Mouse (Mus musculus): ENCODE data around the gene Lyst. TPM values are rescaled to one million over a fixed set of nuclear protein-coding genes. Genes with fewer than 3 reads are reported as not detected.
"Not testable (repeated sequence)": the region's sequence is repeated elsewhere in the genome, so short reads cannot be mapped to it uniquely, and the experiment has no call there.

Gene Lyst
- 5.2 and 7.6 TPM in 2 replicates for polyA plus RNA-seq (2015; fragmentation: Nextera tagmentation; extraction: Ambion mirVana)

GRCm38 (mm10) chr13:13590048-13591011, at the start of gene Lyst:
Gene Lyst, plus strand, starts transcription at chr13:13590397.
- Histone ChIP-seq H3K36me3 (no peaks in the 10 kb centered on the region), H3K4me2 (peak within 1 kb of the TSS; percentile 91), H3K9me3 (no peaks in the 10 kb centered on the region), H3K27ac (peak within 1 kb of the TSS; percentile 75), H3K4me1 (peaks cover 4% of the 10 kb centered on the region; the same call in 1 of the 2 replicates), H3K9ac (peak within 1 kb of the TSS; percentile 57), H3K27me3 (no peaks in the 10 kb centered on the region), H3K4me3 (peak within 1 kb of the TSS; percentile 88)
- peak; percentile 98 for ATAC-seq (ENCODE audit: insufficient number of reproducible peaks, low FRiP score, low TSS enrichment, low read depth)
- under 1% methylated on average over 75 of the region's 88 CpGs for WGBS

GRCm38 (mm10) chr13:13543073-13543472, 47.1 kb upstream of the Lyst start:
- not testable (repeated sequence) for H3K36me3 ChIP-seq; H3K9me3 ChIP-seq; H3K4me2 ChIP-seq; ATAC-seq (ENCODE audit: insufficient number of reproducible peaks, low FRiP score, low TSS enrichment, low read depth); H3K27ac ChIP-seq; H3K4me3 ChIP-seq; H3K9ac ChIP-seq; H3K4me1 ChIP-seq; H3K27me3 ChIP-seq
- WGBS, result 89% methylated on average over 10 of the region's 10 CpGs

- no peak overlapping the region for H3K9ac ChIP-seq
- H3K27me3 ChIP-seq, result no peaks in the 10 kb centered on the region
- H3K9me3 ChIP-seq, result no peaks in the 10 kb centered on the region
- WGBS, result 52% methylated on average over 3 of the region's 3 CpGs
- H3K4me2 ChIP-seq, result no peak overlapping the region
- ATAC-seq (ENCODE audit: insufficient number of reproducible peaks, low FRiP score, low TSS enrichment, low read depth), result no peak
- H3K27ac ChIP-seq, result no peak overlapping the region
- H3K4me3 ChIP-seq, result no peak overlapping the region
- no peaks in the 10 kb centered on the region for H3K4me1 ChIP-seq
- no peaks in the 10 kb centered on the region for H3K36me3 ChIP-seq
These were observed 43.4 kb upstream of the Lyst start for GRCm38 (mm10) chr13:13546792-13547191.

- ATAC-seq (ENCODE audit: insufficient number of reproducible peaks, low FRiP score, low TSS enrichment, low read depth), result no peak
- H3K9ac ChIP-seq, result no peak overlapping the region
- WGBS, result 92% methylated on average over 4 of the region's 4 CpGs
- no peak overlapping the region for H3K4me3 ChIP-seq
- no peaks in the 10 kb centered on the region for H3K36me3 ChIP-seq
- H3K9me3 ChIP-seq, result no peaks in the 10 kb centered on the region
- no peak overlapping the region for H3K4me2 ChIP-seq
- no peak overlapping the region for H3K27ac ChIP-seq
- no peaks in the 10 kb centered on the region for H3K4me1 ChIP-seq
- no peaks in the 10 kb centered on the region for H3K27me3 ChIP-seq
These were observed 42.3 kb upstream of the Lyst start for GRCm38 (mm10) chr13:13547889-13548288.

- Histone ChIP-seq H3K4me2 (no peak overlapping the region), H3K4me1 (no peaks in the 10 kb centered on the region), H3K36me3 (no peaks in the 10 kb centered on the region), H3K9me3 (no peaks in the 10 kb centered on the region), H3K4me3 (no peak overlapping the region), H3K27ac (no peak overlapping the region), H3K27me3 (no peaks in the 10 kb centered on the region), H3K9ac (no peak overlapping the region)
- no peak for ATAC-seq (ENCODE audit: insufficient number of reproducible peaks, low FRiP score, low TSS enrichment, low read depth)
- 77% methylated on average over 6 of the region's 6 CpGs for WGBS
These were observed 41.6 kb upstream of the Lyst start for GRCm38 (mm10) chr13:13548431-13549190.

GRCm38 (mm10) chr13:13549687-13550660, 40.2 kb upstream of the Lyst start:
- no peaks in the 10 kb centered on the region for H3K36me3 ChIP-seq
- no peaks in the 10 kb centered on the region for H3K27me3 ChIP-seq
- no peak for ATAC-seq (ENCODE audit: insufficient number of reproducible peaks, low FRiP score, low TSS enrichment, low read depth)
- no peak overlapping the region for H3K4me3 ChIP-seq
- no peaks in the 10 kb centered on the region for H3K4me1 ChIP-seq
- no peak overlapping the region for H3K4me2 ChIP-seq
- no peak overlapping the region for H3K9ac ChIP-seq
- no peak overlapping the region for H3K27ac ChIP-seq
- H3K9me3 ChIP-seq, result no peaks in the 10 kb centered on the region
- WGBS, result 73% methylated on average over 9 of the region's 9 CpGs

- no peak overlapping the region for H3K4me2 ChIP-seq
- H3K27ac ChIP-seq, result no peak overlapping the region
- no peaks in the 10 kb centered on the region for H3K36me3 ChIP-seq
- no peak overlapping the region for H3K4me3 ChIP-seq
- no peaks in the 10 kb centered on the region for H3K27me3 ChIP-seq
- WGBS, result 55% methylated on average over 3 of the region's 3 CpGs
- no peaks in the 10 kb centered on the region for H3K4me1 ChIP-seq
- H3K9ac ChIP-seq, result no peak overlapping the region
- no peaks in the 10 kb centered on the region for H3K9me3 ChIP-seq
- ATAC-seq (ENCODE audit: insufficient number of reproducible peaks, low FRiP score, low TSS enrichment, low read depth), result no peak
These were observed 38.2 kb upstream of the Lyst start for GRCm38 (mm10) chr13:13552020-13552419.

- WGBS, result 52% methylated on average over 1 of the region's 1 CpGs
- H3K4me1 ChIP-seq, result no peaks in the 10 kb centered on the region
- no peak overlapping the region for H3K27ac ChIP-seq
- H3K4me2 ChIP-seq, result no peak overlapping the region
- H3K4me3 ChIP-seq, result no peak overlapping the region
- H3K9me3 ChIP-seq, result no peaks in the 10 kb centered on the region
- ATAC-seq (ENCODE audit: insufficient number of reproducible peaks, low FRiP score, low TSS enrichment, low read depth), result no peak
- H3K27me3 ChIP-seq, result no peaks in the 10 kb centered on the region
- no peak overlapping the region for H3K9ac ChIP-seq
- no peaks in the 10 kb centered on the region for H3K36me3 ChIP-seq
These were observed 36.5 kb upstream of the Lyst start for GRCm38 (mm10) chr13:13553660-13554059.

- no peak for ATAC-seq (ENCODE audit: insufficient number of reproducible peaks, low FRiP score, low TSS enrichment, low read depth)
- Histone ChIP-seq H3K36me3 (no peaks in the 10 kb centered on the region), H3K9ac (no peak overlapping the region), H3K27ac (no peak overlapping the region), H3K4me2 (no peak overlapping the region), H3K9me3 (no peaks in the 10 kb centered on the region), H3K4me1 (no peaks in the 10 kb centered on the region), H3K4me3 (no peak overlapping the region), H3K27me3 (no peaks in the 10 kb centered on the region)
- WGBS, result 86% methylated on average over 3 of the region's 3 CpGs
These were observed 35.0 kb upstream of the Lyst start for GRCm38 (mm10) chr13:13555196-13555595.

- no peak overlapping the region for H3K4me3 ChIP-seq
- no peaks in the 10 kb centered on the region for H3K4me1 ChIP-seq
- no peaks in the 10 kb centered on the region for H3K36me3 ChIP-seq
- H3K9ac ChIP-seq, result no peak overlapping the region
- 82% methylated on average over 5 of the region's 5 CpGs for WGBS
- no peaks in the 10 kb centered on the region for H3K9me3 ChIP-seq
- ATAC-seq (ENCODE audit: insufficient number of reproducible peaks, low FRiP score, low TSS enrichment, low read depth), result no peak
- H3K4me2 ChIP-seq, result no peak overlapping the region
- no peak overlapping the region for H3K27ac ChIP-seq
- no peaks in the 10 kb centered on the region for H3K27me3 ChIP-seq
These were observed 33.0 kb upstream of the Lyst start for GRCm38 (mm10) chr13:13557001-13557743.

- Histone ChIP-seq H3K4me3 (no peak overlapping the region), H3K36me3 (no peaks in the 10 kb centered on the region), H3K27me3 (no peaks in the 10 kb centered on the region), H3K27ac (no peak overlapping the region), H3K4me2 (no peak overlapping the region), H3K4me1 (no peaks in the 10 kb centered on the region), H3K9ac (no peak overlapping the region), H3K9me3 (no peaks in the 10 kb centered on the region)
- no peak for ATAC-seq (ENCODE audit: insufficient number of reproducible peaks, low FRiP score, low TSS enrichment, low read depth)
- WGBS, result 73% methylated on average over 2 of the region's 2 CpGs
These were observed 31.9 kb upstream of the Lyst start for GRCm38 (mm10) chr13:13558251-13558650.
